Mouse (Mus musculus) B cell, adult 2 months (primary cell): ENCODE data around the gene Acp7.

Experiments
- DNase-seq, 2 experiments: peaks; one replicate each; pipeline ENCODE4 v3.0.0; 2022

The Acp7 gene

GRCm38 (mm10) chr7:28601029-28601428 is 30.1 kb downstream of the Acp7 start:
- DNase-seq, result peak; percentile 81

DNA sequence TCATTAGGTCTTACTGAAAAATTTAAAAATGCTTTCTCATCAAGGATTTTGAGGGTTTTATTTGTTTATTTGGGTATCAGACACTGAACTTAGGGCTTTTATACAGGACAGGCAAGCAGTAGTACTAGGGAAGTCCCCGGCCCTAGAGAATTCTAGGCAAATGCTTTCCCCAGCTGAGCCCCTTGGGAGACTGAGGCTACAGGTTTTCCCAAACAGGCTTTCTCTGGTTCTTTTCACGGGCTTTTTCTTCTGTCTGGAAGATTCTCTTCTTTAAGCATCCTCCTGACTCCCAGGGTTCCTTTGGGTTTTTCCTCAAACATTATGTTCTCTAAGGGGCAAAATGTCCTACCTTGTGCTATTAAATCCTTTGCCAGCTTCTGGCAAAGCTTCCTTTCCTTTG is 32.2 kb downstream of the Acp7 start:
- DNase-seq, result no peak

DNA sequence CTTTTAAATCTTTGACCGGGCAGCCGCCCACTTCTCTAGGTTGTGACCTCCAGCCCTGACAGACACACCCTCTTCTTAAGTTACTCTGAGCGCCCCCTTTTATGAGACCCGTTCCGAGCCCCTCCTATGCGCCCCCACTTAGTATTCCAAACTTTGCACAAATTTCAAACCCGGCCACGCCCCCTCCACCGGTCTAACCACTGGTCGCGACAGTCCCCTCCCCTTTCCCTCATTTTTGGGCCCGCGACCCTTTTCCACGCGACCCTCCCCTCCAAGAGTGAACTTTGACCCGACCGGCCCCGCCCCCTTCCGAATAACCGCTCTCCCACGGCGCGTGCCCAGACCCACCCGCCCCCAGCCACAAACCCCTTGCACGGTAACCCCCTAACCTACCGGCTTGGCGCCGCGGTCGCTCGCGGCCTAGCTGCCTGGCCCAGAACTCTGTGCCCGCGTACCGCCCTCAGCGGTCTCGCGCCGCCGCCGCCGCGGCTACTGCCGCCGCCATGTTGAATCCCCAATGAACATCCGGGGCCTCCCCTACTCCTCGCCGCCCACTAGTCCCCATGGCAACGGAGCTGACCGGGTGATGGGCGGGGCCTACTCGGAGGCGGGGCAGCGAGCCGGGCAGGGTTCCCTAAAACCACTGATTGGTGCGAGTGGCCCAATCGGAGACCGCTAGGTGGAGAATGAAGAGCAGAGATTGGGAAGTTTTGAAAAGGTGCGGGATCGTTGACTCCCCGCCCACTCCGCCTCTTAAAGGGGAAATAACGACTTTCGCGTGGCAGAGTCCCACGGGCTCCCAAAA is 33.3 kb downstream of the Acp7 start, which contains the start of the genes Samd4b and Pak4:
TSS of gene Samd4b (minus strand) at position 503 of the 805 bp plus-strand sequence.
TSS of gene Pak4 (minus strand) at position 544 of the 805 bp plus-strand sequence.
- peak; percentile 100 for DNase-seq

- no peak for DNase-seq
Measured at GRCm38 (mm10) chr7:28597277-28597570, 33.9 kb downstream of the Acp7 start.

- no peak for DNase-seq
Measured at GRCm38 (mm10) chr7:28596436-28597276, 34.5 kb downstream of the Acp7 start.

DNA sequence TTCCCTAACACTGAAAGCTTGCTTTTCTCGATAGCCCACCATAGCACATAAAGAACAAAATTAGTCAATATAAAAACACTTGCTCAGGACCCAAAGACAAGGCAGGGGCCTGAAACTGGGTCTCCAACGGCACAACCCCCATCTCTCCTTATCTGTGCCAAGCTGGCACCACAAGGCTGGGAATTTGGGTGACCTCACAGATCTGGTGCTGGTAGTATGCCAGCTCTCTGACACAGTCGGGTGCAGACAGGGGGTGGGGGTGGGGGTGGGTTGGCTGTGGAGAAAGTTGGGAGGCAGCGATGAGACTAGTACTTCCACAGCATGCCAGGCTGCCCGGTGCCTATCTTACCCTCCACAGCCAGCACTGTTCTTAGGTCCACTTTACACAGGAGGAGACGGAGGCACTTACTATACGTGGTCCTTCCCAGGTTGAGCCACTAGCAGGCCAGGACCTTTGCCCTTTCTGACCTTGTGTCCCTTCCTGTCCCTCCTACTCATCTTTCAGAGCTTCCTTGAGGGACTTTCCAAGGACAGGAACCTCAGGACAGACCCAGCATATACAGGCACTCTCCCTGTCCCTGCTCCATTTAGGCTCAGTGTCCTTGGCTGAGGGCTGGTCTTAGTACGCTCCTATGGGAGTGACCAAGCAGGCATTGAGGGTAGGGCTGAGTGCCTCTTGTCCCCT is 35.2 kb downstream of the Acp7 start:
- DNase-seq, result no peak

GRCm38 (mm10) chr7:28593206-28594111 is 37.7 kb downstream of the Acp7 start:
- DNase-seq, result peak; percentile 52 to 62

DNA sequence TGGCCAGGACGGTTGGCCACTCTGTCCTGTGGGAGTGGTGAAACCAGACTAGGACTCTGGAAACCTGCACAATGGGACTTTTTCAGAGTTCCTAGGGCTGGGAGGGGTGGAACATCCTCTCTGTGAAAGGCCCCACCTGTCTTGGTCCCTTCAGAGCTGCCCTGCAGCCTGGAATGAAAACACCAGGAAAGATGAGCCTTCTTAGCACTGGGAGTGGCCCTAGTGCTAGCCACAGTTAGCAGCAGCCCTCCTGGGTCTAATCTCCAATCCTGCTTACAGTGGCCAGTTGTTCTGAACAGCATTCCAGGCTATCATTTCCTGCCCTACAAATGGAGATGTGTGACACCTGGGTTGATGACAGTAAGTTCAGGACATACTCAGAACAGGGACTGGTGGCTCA is 39.3 kb downstream of the Acp7 start:
- no peak for DNase-seq

GRCm38 (mm10) chr7:28587644-28588043 is 43.5 kb downstream of the Acp7 start:
- DNase-seq, result no peak

DNA sequence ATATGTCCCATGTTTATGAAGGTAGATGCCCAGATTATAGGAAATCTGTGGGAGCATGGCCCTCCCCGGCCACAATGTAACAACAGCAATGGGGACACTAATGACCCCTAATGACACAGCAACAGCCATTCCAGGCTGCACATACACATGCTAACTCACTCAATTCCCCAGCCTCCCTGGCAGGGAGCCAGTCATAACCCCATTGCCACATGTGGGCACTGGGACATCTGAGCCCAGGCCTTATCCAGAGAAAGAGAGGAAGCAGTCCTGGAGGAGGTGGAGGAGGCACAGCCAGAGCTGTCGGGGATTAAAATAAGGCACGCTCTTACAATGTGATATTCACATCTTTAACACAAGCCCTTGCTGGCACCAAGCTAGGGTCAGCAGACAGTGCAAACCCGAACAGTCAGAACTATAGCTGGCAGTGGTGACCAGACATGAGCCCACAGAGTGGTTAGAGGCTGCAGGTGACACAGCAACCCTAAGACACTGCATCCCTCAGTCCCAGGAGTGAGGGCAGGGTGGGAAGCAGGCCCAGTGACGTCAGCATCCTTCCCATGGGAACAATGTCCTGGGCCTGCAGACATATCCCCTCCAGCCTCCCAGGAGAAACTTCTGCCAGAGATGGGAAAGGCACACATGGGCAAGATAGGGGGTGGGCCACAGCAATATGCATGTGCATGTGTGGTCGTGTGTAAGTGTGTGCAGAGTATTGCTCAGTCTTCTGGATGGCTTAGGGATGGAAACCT is 44.3 kb downstream of the Acp7 start:
- no peak for DNase-seq

- no peak for DNase-seq
Measured at GRCm38 (mm10) chr7:28585001-28585400, 46.1 kb downstream of the Acp7 start.

DNA sequence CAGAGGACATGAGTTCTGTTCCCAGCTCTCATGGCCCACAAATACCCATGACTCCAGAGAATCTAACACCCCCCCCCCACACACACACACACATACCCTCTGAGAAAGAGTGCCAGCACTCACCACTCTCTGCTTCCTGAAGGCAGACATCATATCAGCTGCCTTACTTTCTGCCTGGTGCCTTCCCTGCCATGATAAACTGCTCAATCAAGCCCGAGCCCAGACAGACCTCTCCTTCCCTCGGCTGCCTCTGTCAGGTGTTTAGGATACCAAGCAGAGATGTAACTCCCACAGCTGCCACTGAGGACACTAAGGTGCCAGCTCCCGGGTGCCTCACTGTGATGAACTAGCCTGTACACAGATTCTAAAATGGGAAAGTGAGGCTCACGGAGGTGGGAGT is 46.7 kb downstream of the Acp7 start:
- DNase-seq, result no peak

DNA sequence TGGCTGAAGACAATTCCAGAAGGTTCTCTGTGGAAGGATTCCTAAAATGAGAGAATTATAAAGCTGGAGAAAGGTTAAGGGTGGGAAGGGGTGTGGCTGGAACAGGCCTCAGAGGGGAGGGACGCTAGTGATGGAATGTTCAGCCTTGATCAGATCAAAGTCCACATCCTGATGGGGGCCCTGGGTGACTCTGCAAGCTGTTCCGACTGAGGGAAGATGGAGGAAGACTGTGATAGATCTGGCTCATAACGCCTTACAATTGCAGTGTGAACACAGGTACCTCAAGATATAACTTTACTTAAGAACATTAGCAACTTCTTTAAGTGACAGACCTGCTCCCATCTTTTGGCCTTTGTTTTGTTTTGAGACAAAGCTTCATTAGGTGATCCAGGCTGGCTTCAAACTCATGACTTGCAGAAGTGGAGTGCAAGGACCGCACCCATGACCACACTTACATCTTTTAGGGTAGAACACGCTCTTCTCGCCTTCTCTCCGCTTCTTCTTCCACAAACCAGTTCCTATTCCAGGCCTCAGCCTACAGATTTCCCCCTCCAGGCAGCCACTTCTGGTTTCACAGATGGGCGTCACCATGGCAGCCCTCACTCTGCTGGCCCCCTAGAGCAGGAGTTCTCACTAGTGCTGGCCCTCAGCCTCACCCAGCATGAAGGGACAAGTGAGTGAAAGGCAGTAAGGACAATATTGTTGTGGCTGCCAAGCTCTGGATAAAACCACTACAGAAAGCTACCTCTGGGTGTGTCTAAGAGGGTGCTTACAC is 47.4 kb downstream of the Acp7 start:
- DNase-seq, result no peak

- DNase-seq, result no peak
Measured at GRCm38 (mm10) chr7:28582841-28583240, 48.3 kb downstream of the Acp7 start.

DNA sequence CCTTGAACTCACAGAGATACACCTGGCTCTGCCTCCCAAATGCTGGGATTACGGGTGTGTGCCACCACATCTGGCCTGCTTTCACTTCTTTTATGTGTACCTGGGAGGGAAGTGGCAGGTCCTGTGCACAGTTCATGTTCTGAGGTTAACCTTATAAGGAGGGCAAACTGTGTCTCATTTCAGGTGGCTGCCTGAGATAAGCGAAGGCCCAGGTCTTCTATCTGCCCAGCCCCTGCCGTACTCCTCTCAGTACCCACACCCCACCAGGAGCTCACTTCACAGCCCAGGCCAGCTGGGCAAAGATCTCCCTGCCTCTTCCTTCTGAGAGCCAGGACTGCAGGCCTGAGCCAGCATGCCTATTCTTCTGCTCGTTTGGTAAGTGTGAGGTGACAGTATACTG is 49.4 kb downstream of the Acp7 start:
- DNase-seq, result no peak

- no peak for DNase-seq
Measured at GRCm38 (mm10) chr7:28579826-28580225, 51.3 kb downstream of the Acp7 start.

- DNase-seq, result no peak
Measured at GRCm38 (mm10) chr7:28578543-28579053, 52.5 kb downstream of the Acp7 start.

- DNase-seq, result no peak
Measured at GRCm38 (mm10) chr7:28577826-28578542, 53.1 kb downstream of the Acp7 start.

DNA sequence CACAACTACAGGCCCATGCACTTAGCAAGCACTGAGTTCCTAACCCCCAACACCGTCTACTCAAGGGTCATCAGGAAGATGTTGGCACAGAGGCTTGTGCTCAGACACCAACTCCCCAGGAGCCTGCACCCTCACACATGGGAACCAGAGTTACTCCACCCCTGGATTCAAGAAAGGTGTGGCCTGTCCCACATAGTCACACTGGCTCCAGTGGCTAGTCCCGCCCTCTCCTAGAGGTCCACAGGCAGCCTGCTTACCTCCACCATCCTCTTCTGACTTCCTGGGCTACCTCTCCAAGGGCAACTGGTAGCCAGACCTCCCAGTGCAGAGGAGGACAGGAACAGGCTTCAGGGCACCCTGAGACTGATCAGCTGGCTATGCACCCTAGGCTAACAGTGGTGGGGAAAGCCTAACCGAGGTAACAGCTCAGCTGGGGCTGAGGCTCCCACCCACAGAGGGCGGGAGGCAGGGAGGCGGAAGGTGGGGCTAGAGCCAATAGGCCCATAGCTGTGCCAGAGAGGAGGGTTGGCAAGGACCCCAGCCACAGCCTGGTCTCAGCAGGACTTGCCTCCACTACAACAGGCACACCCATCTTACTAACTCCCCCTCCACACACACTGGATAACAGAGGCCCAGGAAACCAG is 54.7 kb downstream of the Acp7 start:
- DNase-seq, result no peak
